Mouse (Mus musculus): ENCODE results near the gene Rab43. TPM values are rescaled to one million over a fixed set of nuclear protein-coding genes. Genes with fewer than 3 reads are reported as not detected.

Gene Rab43
- polyA plus RNA-seq, 1 experiment from 2014 or later, result 12.5 TPM

DNA sequence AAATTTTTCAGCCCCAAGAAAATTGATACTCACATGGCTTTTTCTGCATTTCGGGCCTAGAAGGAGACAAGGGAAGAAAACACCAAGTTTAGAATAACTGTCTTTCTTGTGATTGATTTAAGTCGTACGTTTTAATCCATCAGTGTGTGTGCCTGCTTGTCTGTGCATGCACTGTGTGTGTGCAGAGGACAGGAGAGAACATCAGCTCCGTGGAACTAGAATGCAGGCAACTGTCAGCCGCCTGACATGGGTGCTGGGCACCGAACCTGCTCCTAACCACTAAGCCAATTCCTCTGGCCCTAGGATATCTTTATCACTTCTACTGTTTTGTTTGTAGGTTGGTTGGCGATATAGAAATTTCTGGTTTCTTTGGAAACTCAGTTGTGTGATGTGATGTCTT lies 23.7 kb upstream of the Rab43 start, which contains the start of gene Gm45140:
Gene Gm45140, minus strand, starts transcription at position 101 of the 400 bp plus-strand sequence.
- no peak for DNase-seq
- WGBS, result 90% methylated on average over 7 of the region's 7 CpGs
- Histone ChIP-seq H3K4me2 (no peak within 1 kb of the TSS), H3K27ac (ENCODE audit: low read depth) (no peak within 1 kb of the TSS), H3K27me3 (ENCODE audit: insufficient read depth, low read length) (no peaks in the 10 kb centered on the region), H3K9me3 (ENCODE audit: low read depth, low read length) (no peaks in the 10 kb centered on the region), H3K9ac (no peak within 1 kb of the TSS), H3K36me3 (ENCODE audit: insufficient read depth) (peaks cover 30% of the 10 kb centered on the region), H3K4me3 (ENCODE audit: low read depth, low read length) (no peak within 1 kb of the TSS), H3K4me1 (ENCODE audit: insufficient read depth) (no peaks in the 10 kb centered on the region)
- ATAC-seq (ENCODE audit: insufficient read depth), result no peak
- TF ChIP-seq CTCF (IDR thresholded peaks at IDR 0.05; ENCODE audit: low read depth), result no peak

DNA sequence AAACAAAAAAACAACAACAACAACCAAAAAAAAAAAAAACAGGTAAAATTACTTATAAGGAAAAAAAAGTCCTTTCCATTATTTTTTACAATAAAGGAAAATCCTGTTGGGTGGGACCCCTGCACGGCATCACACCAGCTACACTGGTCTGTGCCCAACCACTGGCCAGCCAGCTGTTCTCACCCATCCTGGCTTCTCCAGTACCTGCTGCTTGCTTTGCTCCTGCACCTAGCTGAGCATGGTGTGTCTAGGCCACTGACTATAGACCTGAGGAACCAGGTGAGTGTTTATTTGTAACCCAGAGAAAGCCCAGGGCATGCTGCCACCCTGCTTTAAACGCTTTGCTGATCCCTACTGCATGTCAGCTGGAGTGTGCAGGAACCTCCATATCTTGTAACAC lies 8.4 kb upstream of the Rab43 start:
- no peak overlapping the region for H3K9ac ChIP-seq
- no peaks in the 10 kb centered on the region for H3K27me3 ChIP-seq (ENCODE audit: insufficient read depth, low read length)
- TF ChIP-seq CTCF (IDR thresholded peaks at IDR 0.05; ENCODE audit: low read depth), result no peak
- no peaks in the 10 kb centered on the region for H3K9me3 ChIP-seq (ENCODE audit: low read depth, low read length)
- H3K36me3 ChIP-seq (ENCODE audit: insufficient read depth), result peaks cover 86% of the 10 kb centered on the region
- no peak overlapping the region for H3K27ac ChIP-seq (ENCODE audit: low read depth)
- DNase-seq, result no peak
- H3K4me3 ChIP-seq (ENCODE audit: low read depth, low read length), result no peak overlapping the region
- H3K4me2 ChIP-seq, result no peak overlapping the region
- no peak for ATAC-seq (ENCODE audit: insufficient read depth)
- WGBS, result 91% methylated on average over 2 of the region's 2 CpGs
- no peaks in the 10 kb centered on the region for H3K4me1 ChIP-seq (ENCODE audit: insufficient read depth)

DNA sequence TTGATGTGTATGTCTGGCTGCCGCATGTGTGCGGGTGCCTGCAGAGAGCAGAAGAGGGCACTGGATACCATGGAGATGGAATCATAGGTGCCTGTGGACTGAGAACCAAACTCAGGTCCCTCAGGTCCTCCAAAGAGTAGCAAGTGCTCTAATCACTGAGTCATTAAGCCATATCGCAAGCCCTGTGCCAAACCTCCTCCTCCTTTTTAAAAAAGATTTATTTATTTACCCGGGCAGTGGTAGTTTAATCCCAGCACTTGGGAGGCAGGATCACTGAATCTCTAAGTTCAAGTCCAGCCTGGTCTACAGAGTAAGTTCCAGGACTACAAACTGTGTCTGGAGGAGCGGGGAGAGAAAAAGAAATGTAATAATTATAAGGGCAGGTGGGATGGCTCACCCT lies 2.5 kb upstream of the Rab43 start:
- 91% methylated on average over 5 of the region's 5 CpGs for WGBS
- Histone ChIP-seq H3K9ac (no peak overlapping the region), H3K9me3 (ENCODE audit: low read depth, low read length) (no peaks in the 10 kb centered on the region), H3K27me3 (ENCODE audit: insufficient read depth, low read length) (no peaks in the 10 kb centered on the region), H3K36me3 (ENCODE audit: insufficient read depth) (peaks cover 51% of the 10 kb centered on the region), H3K4me3 (ENCODE audit: low read depth, low read length) (no peak overlapping the region), H3K27ac (ENCODE audit: low read depth) (no peak overlapping the region), H3K4me2 (no peak overlapping the region), H3K4me1 (ENCODE audit: insufficient read depth) (peaks cover 5% of the 10 kb centered on the region; the same call in 1 of the 2 replicates)
- ATAC-seq (ENCODE audit: insufficient read depth) (no peak), DNase-seq (no peak)
- no peak for TF ChIP-seq CTCF (IDR thresholded peaks at IDR 0.05; ENCODE audit: low read depth)

DNA sequence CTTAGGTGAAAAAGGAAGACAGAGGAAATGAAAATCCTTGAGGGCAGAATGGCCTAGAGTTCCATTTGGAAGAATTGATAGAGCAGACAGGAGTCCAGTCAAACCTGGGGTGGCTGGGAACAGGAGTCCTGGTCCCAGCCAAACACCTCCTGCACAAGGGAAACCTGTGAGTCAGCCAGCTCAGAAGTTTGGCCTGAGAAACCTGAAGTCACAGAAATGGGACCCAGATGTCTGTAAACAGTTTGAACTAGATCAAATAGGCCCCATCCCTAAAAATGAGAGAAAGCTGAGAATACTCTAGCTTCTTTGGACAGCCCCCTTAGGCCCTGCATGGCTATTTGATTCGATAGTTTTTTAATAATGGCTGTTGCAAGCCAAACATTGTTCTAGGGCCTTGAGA lies 692 bp upstream of the Rab43 start:
- peak overlapping the region; percentile 77 for H3K27ac ChIP-seq (ENCODE audit: low read depth)
- peaks cover 32% of the 10 kb centered on the region for H3K36me3 ChIP-seq (ENCODE audit: insufficient read depth)
- H3K4me1 ChIP-seq (ENCODE audit: insufficient read depth), result peaks cover 5% of the 10 kb centered on the region; the same call in 1 of the 2 replicates
- no peaks in the 10 kb centered on the region for H3K27me3 ChIP-seq (ENCODE audit: insufficient read depth, low read length)
- H3K4me2 ChIP-seq, result peak overlapping the region; percentile 74
- no peaks in the 10 kb centered on the region for H3K9me3 ChIP-seq (ENCODE audit: low read depth, low read length)
- no peak for DNase-seq
- WGBS, result 90% methylated on average over 1 of the region's 1 CpGs
- TF ChIP-seq CTCF (IDR thresholded peaks at IDR 0.05; ENCODE audit: low read depth), result no peak
- no peak for ATAC-seq (ENCODE audit: insufficient read depth)
- no peak overlapping the region for H3K9ac ChIP-seq
- H3K4me3 ChIP-seq (ENCODE audit: low read depth, low read length), result peak overlapping the region; percentile 77

DNA sequence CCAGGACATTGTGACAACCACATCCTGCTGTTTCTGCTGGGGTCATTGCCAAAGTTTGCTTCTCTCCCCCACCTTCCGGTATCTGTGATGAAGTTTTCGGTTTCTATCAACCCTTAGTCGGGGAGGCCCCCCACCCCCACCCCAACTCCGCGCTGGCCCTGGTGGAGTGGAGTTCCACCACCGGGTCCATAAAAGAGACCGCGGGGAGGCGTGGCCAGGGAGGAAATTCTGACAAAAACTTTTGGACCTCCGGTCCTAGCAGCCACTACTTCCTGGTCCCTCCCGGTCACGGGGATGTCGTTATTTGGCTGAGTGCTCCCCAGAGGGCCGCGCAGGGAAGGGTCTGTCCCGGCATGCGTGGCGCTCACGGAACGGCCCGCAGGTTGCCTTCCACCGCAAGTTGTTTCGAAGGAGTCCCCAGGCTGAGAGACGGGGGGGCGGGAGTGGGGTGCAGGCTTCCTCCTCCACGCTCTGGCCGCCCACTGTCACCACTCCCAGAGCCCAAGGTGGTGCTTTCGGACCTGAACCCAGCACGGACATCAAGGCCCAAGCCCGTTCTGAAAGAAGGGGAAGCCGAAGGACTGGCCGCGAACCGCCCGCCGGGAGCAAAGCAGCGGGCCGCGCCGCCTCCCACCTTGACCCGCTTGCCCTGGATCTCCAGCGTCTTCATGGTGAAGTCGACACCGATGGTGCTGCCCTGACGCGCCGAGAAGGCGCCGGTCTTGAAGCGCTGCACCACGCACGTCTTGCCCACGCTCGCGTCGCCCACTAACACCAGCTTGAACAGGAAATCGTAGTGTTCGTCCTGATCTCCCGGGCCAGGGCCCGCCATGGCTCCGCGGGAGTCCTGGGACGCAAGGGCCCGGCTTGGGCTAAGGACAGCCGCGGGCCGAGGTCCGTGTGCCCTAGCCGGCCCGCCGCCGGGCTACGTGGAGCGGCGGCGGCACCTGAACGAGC lies 973 bp downstream of the Rab43 start:
- peak overlapping the region; percentile 77 for H3K4me3 ChIP-seq (ENCODE audit: low read depth, low read length)
- DNase-seq, result peak; percentile 68
- peaks cover 17% of the 10 kb centered on the region; the same call in 1 of the 2 replicates for H3K36me3 ChIP-seq (ENCODE audit: insufficient read depth)
- H3K4me1 ChIP-seq (ENCODE audit: insufficient read depth), result peaks cover 5% of the 10 kb centered on the region; the same call in 1 of the 2 replicates
- H3K27ac ChIP-seq (ENCODE audit: low read depth), result peak overlapping the region; percentile 83
- peak overlapping the region; percentile 74 for H3K4me2 ChIP-seq
- H3K9me3 ChIP-seq (ENCODE audit: low read depth, low read length), result no peaks in the 10 kb centered on the region
- H3K9ac ChIP-seq, result peak overlapping the region; percentile 77
- ATAC-seq (ENCODE audit: insufficient read depth), result peak; percentile 63
- TF ChIP-seq CTCF (IDR thresholded peaks at IDR 0.05; ENCODE audit: low read depth), result no peak
- WGBS, result under 1% methylated on average over 77 of the region's 77 CpGs
- no peaks in the 10 kb centered on the region for H3K27me3 ChIP-seq (ENCODE audit: insufficient read depth, low read length)

DNA sequence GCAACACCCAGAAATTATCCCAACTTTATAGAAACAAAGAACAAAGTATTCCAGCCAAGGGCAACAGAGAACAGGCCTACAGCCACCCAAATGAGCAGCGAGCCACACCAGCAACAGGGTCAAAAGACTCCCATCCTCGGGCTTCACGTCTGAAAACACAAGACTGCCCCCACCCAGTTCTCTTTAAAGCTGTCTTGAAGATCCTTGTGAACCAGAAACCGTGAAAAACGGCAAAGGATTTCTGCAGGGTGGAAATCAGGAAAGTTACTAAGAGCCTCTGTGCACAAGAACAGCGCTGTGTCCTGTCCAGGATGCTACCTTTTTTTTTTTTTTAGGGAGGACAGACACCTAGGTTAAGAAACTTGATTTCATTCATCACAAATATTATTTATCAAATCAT lies 1.7 kb downstream of the Rab43 start:
- peak overlapping the region; percentile 27; the same call in 1 of the 2 replicates for H3K27ac ChIP-seq (ENCODE audit: low read depth)
- 34% methylated on average over 6 of the region's 6 CpGs for WGBS
- no peak for DNase-seq

DNA sequence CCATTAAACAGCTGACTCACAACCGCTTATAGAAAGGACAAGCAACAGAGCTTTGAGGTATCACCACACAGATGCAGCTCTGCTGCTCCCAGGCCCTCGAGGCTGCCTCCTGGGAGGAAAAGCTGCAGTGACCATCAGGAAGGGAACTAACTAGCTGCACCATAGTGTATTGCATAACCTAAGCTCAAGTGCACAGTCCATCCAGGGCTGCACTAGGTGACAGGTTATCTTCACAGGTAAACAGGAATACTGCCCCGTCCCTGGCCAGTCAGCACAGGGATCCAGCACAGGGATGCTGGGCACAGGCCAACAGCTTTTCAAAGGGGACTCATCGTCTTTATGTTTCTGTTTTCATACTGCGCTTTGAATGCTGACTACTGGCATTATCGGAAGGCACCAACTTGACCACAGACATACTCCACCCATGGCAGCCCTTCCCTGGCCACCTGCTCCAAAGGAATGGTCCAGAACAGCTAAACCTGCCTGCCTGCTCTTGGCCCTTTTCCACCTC lies 2.3 kb downstream of the Rab43 start:
- H3K27ac ChIP-seq (ENCODE audit: low read depth), result no peak overlapping the region
- no peak for DNase-seq
- no peak for ATAC-seq (ENCODE audit: insufficient read depth)
- H3K4me2 ChIP-seq, result peak overlapping the region; percentile 74
- H3K9me3 ChIP-seq (ENCODE audit: low read depth, low read length), result no peaks in the 10 kb centered on the region
- no peak overlapping the region; the same call in 1 of the 2 replicates for H3K9ac ChIP-seq
- peak overlapping the region; percentile 77 for H3K4me3 ChIP-seq (ENCODE audit: low read depth, low read length)
- no peak for TF ChIP-seq CTCF (IDR thresholded peaks at IDR 0.05; ENCODE audit: low read depth)
- WGBS, result 83% methylated on average over 6 of the region's 6 CpGs
- no peaks in the 10 kb centered on the region for H3K27me3 ChIP-seq (ENCODE audit: insufficient read depth, low read length)
- H3K4me1 ChIP-seq (ENCODE audit: insufficient read depth), result peaks cover 5% of the 10 kb centered on the region; the same call in 1 of the 2 replicates
- peaks cover 16% of the 10 kb centered on the region; the same call in 1 of the 2 replicates for H3K36me3 ChIP-seq (ENCODE audit: insufficient read depth)

More for the DNA sequence above, 1.7 kb downstream of the Rab43 start:
- no peak for TF ChIP-seq CTCF (IDR thresholded peaks at IDR 0.05; ENCODE audit: low read depth)
- H3K27me3 ChIP-seq (ENCODE audit: insufficient read depth, low read length), result no peaks in the 10 kb centered on the region
- peaks cover 16% of the 10 kb centered on the region; the same call in 1 of the 2 replicates for H3K36me3 ChIP-seq (ENCODE audit: insufficient read depth)
- peak overlapping the region; percentile 77; the same call in 1 of the 2 replicates for H3K9ac ChIP-seq
- peak overlapping the region; percentile 74 for H3K4me2 ChIP-seq
- H3K9me3 ChIP-seq (ENCODE audit: low read depth, low read length), result no peaks in the 10 kb centered on the region
- peaks cover 5% of the 10 kb centered on the region; the same call in 1 of the 2 replicates for H3K4me1 ChIP-seq (ENCODE audit: insufficient read depth)
- peak overlapping the region; percentile 77 for H3K4me3 ChIP-seq (ENCODE audit: low read depth, low read length)
- ATAC-seq (ENCODE audit: insufficient read depth), result no peak
